Mouse (Mus musculus): Measurements from ENCODE around the gene Isg20. TPM values are rescaled to one million over a fixed set of nuclear protein-coding genes. Genes with fewer than 3 reads are reported as not detected.

Gene Isg20
- polyA plus RNA-seq, 1 experiment from 2014 or later, result not detected

DNA sequence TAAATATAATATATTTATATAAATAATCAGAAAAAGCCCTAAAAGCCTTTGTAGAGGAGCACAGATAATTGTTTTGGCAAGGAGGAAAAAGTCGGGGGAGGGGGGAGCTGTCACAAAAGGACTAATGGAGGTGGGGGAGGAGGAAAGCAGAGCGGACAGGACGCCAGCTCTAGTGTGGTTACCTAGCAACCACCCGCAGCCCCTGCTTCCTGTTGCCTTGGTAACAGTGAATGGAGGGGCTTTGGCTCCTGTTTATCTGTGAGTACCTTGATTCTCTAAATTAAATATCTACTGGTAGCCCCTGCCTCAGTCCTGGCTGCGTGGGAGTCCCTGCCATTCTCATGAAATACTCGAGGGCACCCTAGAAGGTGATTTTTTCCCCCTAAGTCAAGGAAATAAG is 29.1 kb upstream of the Isg20 start:
- WGBS, result 2% methylated on average over 6 of the region's 6 CpGs
- Histone ChIP-seq H3K27me3 (peaks cover 4% of the 10 kb centered on the region), H3K4me1 (peaks cover 64% of the 10 kb centered on the region), H3K9me3 (replicated peaks) (no peaks in the 10 kb centered on the region), H3K4me2 (peak overlapping the region; percentile 85), H3K27ac (peak overlapping the region; percentile 87), H3K4me3 (peak overlapping the region; percentile 59), H3K36me3 (ENCODE audit: poor library complexity, severe bottlenecking) (no peaks in the 10 kb centered on the region), H3K9ac (peak overlapping the region; percentile 58)
- ATAC-seq, result peak; percentile 72

- peak overlapping the region; percentile 60; the same call in 1 of the 2 replicates for H3K9ac ChIP-seq
These were observed 27.8 kb upstream of the Isg20 start for GRCm38 (mm10) chr7:78885404-78885803.

DNA sequence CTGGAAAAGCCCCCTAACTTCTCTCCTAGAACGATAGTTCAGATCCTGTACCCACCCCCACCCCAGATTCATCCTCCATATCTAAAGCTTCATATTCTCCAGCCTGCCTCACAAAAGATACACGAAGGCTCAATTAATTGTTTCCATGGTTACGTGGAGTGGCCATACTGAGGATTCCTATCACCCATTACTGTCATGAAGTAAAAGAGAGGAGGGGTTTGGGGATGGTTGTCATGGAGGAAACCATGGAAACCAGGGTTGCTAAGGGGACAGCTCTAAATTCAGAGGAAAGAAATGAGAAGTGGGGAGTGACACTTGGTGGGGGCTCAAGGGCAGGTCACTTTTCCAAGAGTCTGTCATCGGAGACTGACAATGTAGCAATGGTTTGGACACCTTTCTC is 26.7 kb upstream of the Isg20 start:
- Histone ChIP-seq H3K9me3 (replicated peaks) (no peaks in the 10 kb centered on the region), H3K9ac (peak overlapping the region; percentile 60), H3K4me2 (peak overlapping the region; percentile 58), H3K27ac (peak overlapping the region; percentile 87), H3K36me3 (ENCODE audit: poor library complexity, severe bottlenecking) (no peaks in the 10 kb centered on the region), H3K4me3 (peak overlapping the region; percentile 27), H3K27me3 (peaks cover 13% of the 10 kb centered on the region), H3K4me1 (peaks cover 58% of the 10 kb centered on the region)
- WGBS, result 7% methylated on average over 4 of the region's 4 CpGs
- no peak; the same call in 1 of the 2 replicates for ATAC-seq

More at GRCm38 (mm10) chr7:78885404-78885803, 27.8 kb upstream of the Isg20 start:
- H3K4me1 ChIP-seq, result peaks cover 64% of the 10 kb centered on the region
- no peak for ATAC-seq
- peaks cover 13% of the 10 kb centered on the region for H3K27me3 ChIP-seq
- H3K4me3 ChIP-seq, result peak overlapping the region; percentile 27
- no peaks in the 10 kb centered on the region for H3K36me3 ChIP-seq (ENCODE audit: poor library complexity, severe bottlenecking)
- peak overlapping the region; percentile 87 for H3K27ac ChIP-seq
- H3K9me3 ChIP-seq (replicated peaks), result no peaks in the 10 kb centered on the region
- H3K4me2 ChIP-seq, result peak overlapping the region; percentile 85
- 79% methylated on average over 5 of the region's 5 CpGs for WGBS

DNA sequence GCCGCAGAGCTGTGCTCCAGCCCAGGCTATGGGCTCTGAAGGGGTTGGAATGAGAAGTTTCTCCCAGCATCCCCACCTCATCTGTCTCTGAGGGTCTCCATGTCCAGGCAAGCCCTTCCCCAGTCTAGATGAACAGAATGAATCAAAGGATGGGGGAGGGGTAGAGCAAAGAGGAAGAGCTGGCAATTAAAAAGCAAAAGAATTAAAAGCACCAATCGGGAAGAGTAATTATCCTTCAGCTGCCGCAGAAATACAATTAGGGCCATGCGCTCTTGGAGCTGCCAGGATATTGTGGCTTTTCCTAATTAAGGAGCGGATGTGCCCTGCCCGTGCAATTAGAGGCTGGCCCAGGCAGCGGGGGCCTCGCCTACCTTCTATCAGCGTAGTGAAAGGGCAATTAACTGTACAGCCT is 25.8 kb upstream of the Isg20 start:
- Histone ChIP-seq H3K27ac (peak overlapping the region; percentile 87), H3K36me3 (ENCODE audit: poor library complexity, severe bottlenecking) (no peaks in the 10 kb centered on the region), H3K9ac (peak overlapping the region; percentile 60), H3K4me2 (peak overlapping the region; percentile 58), H3K9me3 (replicated peaks) (no peaks in the 10 kb centered on the region), H3K4me1 (peaks cover 53% of the 10 kb centered on the region), H3K27me3 (peaks cover 13% of the 10 kb centered on the region), H3K4me3 (peak overlapping the region; percentile 27)
- 8% methylated on average over 9 of the region's 9 CpGs for WGBS
- peak; percentile 60 for ATAC-seq

GRCm38 (mm10) chr7:78890641-78891040 is 22.6 kb upstream of the Isg20 start:
- Histone ChIP-seq H3K4me2 (no peak overlapping the region), H3K27ac (no peak overlapping the region), H3K36me3 (ENCODE audit: poor library complexity, severe bottlenecking) (no peaks in the 10 kb centered on the region), H3K9ac (no peak overlapping the region), H3K4me3 (no peak overlapping the region), H3K4me1 (peaks cover 35% of the 10 kb centered on the region), H3K9me3 (replicated peaks) (no peaks in the 10 kb centered on the region), H3K27me3 (peaks cover 13% of the 10 kb centered on the region)
- peak; percentile 2; the same call in 1 of the 2 replicates for ATAC-seq
- WGBS, result 4% methylated on average over 16 of the region's 16 CpGs

DNA sequence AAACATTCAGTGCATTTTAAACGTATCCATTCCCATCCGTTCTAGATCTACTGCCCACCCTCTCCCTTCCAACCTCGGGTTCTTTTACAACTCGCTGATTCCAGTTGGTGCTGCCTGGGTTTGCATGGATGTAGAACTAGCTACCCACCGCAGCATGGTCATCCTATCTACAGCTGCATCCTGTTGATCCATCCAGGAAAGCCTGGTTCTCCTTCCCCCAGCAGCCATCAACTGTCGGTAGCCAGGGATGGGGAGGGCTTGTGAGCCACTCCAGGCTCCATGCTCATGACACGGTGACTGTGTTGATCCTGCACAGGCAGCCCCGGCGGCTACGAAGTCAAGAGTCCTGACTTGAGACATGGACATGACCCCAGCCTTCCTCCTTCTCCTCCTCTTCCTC is 19.3 kb upstream of the Isg20 start:
- H3K4me2 ChIP-seq, result no peak overlapping the region
- H3K4me1 ChIP-seq, result peaks cover 21% of the 10 kb centered on the region
- H3K27ac ChIP-seq, result no peak overlapping the region
- H3K9ac ChIP-seq, result no peak overlapping the region
- no peaks in the 10 kb centered on the region for H3K9me3 ChIP-seq (replicated peaks)
- peaks cover 4% of the 10 kb centered on the region; the same call in 1 of the 2 replicates for H3K36me3 ChIP-seq (ENCODE audit: poor library complexity, severe bottlenecking)
- no peak for ATAC-seq
- 89% methylated on average over 10 of the region's 10 CpGs for WGBS
- H3K27me3 ChIP-seq, result peaks cover 9% of the 10 kb centered on the region; the same call in 1 of the 2 replicates
- no peak overlapping the region for H3K4me3 ChIP-seq

- H3K9ac ChIP-seq, result peak overlapping the region; percentile 79
- peak overlapping the region; percentile 77 for H3K4me2 ChIP-seq
- H3K4me3 ChIP-seq, result peak overlapping the region; percentile 90
- no peaks in the 10 kb centered on the region for H3K9me3 ChIP-seq (replicated peaks)
- H3K27ac ChIP-seq, result no peak overlapping the region
- H3K27me3 ChIP-seq, result peaks cover 1% of the 10 kb centered on the region; the same call in 1 of the 2 replicates
- peaks cover 4% of the 10 kb centered on the region; the same call in 1 of the 2 replicates for H3K36me3 ChIP-seq (ENCODE audit: poor library complexity, severe bottlenecking)
- no peak for ATAC-seq
- H3K4me1 ChIP-seq, result peaks cover 21% of the 10 kb centered on the region
- WGBS, result 56% methylated on average over 13 of the region's 13 CpGs
These were observed 18.1 kb upstream of the Isg20 start for GRCm38 (mm10) chr7:78895021-78895652.

- Histone ChIP-seq H3K36me3 (ENCODE audit: poor library complexity, severe bottlenecking) (peaks cover 4% of the 10 kb centered on the region; the same call in 1 of the 2 replicates), H3K4me1 (peaks cover 21% of the 10 kb centered on the region), H3K27me3 (no peaks in the 10 kb centered on the region), H3K9me3 (replicated peaks) (no peaks in the 10 kb centered on the region), H3K27ac (no peak within 1 kb of the TSS), H3K9ac (peak within 1 kb of the TSS; percentile 79), H3K4me3 (peak within 1 kb of the TSS; percentile 90), H3K4me2 (peak within 1 kb of the TSS; percentile 77)
- 1% methylated on average over 53 of the region's 53 CpGs for WGBS
- peak; percentile 98 for ATAC-seq
These were observed 17.4 kb upstream of the Isg20 start, which contains the start of gene Aen for GRCm38 (mm10) chr7:78895653-78896333. TSS of gene Aen (plus strand) at chr7:78895854.

DNA sequence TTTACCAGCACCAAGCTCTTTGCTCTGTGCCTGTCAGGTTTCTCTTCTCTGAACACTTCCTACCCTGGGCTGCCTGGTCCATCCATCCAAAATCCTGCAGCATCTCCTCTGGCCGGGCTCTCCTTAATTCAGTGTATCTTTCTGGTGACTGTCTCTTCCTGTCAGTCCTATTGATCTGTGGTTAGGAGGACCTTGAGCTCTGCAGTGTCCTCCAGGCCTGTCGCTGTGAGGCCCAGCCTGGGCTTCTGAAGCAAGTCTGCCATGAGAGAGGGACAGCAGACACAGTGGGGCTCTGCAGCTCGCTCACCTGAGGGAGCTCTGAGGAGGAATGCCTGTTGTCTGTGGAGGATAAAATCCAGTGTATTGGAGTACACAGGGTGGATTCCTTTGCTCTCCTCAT is 15.7 kb upstream of the Isg20 start:
- Histone ChIP-seq H3K4me2 (peak overlapping the region; percentile 77), H3K4me3 (no peak overlapping the region; the same call in 1 of the 2 replicates), H3K9me3 (replicated peaks) (no peaks in the 10 kb centered on the region), H3K27ac (no peak overlapping the region), H3K27me3 (no peaks in the 10 kb centered on the region), H3K9ac (0 out of 2 replicates have a peak overlapping the region, but pooled peaks have one; percentile 79), H3K36me3 (ENCODE audit: poor library complexity, severe bottlenecking) (peaks cover 14% of the 10 kb centered on the region), H3K4me1 (peaks cover 21% of the 10 kb centered on the region)
- no peak for ATAC-seq
- 96% methylated on average over 3 of the region's 3 CpGs for WGBS

DNA sequence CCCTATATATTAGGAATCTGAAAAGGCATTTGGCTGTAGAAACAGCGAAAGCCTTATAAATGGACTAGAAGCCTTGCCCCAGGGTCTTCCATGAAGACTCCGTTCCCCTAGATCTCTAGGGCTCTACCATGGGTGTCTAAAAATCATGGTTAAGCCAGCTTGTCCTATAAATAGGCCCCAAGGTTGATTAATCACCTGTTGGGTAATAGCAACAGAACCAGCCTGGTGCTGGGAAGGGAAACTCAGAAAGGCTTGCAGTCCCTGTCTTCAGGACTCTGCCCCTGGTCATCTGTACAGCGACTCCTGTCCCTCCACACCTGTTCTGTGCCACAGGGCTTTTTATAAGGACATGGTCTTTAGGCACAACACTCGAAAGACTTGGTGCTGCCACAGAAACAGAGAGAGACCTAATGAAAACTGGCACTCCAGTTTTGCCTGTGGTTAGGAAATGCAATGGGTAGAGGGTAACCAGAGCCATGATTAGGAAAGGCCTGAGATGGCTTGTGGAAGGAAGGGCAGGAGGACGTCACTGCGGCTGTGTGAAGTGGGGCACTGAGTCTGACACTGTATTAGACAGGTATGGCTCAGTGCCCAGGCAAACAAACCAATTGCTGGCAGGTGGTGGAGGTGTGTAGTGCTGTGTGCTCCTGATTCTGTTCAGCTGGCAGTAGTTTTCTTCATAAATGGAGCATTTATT is 9.9 kb upstream of the Isg20 start:
- no peak overlapping the region for H3K4me3 ChIP-seq
- no peaks in the 10 kb centered on the region for H3K9me3 ChIP-seq (replicated peaks)
- no peaks in the 10 kb centered on the region for H3K27me3 ChIP-seq
- H3K4me1 ChIP-seq, result no peaks in the 10 kb centered on the region
- no peak for ATAC-seq
- H3K9ac ChIP-seq, result no peak overlapping the region
- peaks cover 60% of the 10 kb centered on the region for H3K36me3 ChIP-seq (ENCODE audit: poor library complexity, severe bottlenecking)
- 95% methylated on average over 6 of the region's 6 CpGs for WGBS
- no peak overlapping the region for H3K4me2 ChIP-seq
- no peak overlapping the region for H3K27ac ChIP-seq

DNA sequence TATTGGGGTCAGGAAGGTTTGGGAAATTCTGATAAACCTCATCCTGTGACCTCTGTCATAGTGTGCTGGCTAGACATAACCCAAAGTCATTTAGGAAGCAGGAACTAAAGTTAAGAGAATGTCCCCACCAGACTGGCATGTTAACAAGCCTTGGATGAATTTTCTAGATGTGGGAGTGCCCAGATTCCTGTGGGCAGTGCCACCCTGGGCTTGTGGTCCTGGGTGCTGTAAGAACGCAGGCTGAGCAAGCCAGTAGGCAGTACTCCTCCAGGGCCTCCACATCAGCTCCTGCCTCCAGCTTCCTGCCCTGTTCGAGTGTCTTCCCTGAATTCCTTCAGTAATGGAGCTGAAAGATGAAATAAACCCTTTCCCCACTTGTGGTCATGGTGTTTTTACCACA is 9.0 kb upstream of the Isg20 start:
- ATAC-seq, result no peak
- H3K4me2 ChIP-seq, result no peak overlapping the region
- no peaks in the 10 kb centered on the region for H3K4me1 ChIP-seq
- no peaks in the 10 kb centered on the region for H3K9me3 ChIP-seq (replicated peaks)
- H3K27me3 ChIP-seq, result no peaks in the 10 kb centered on the region
- no peak overlapping the region for H3K4me3 ChIP-seq
- H3K36me3 ChIP-seq (ENCODE audit: poor library complexity, severe bottlenecking), result peaks cover 61% of the 10 kb centered on the region
- no peak overlapping the region for H3K27ac ChIP-seq
- no peak overlapping the region for H3K9ac ChIP-seq
- WGBS, result 91% methylated on average over 2 of the region's 2 CpGs

- no peak overlapping the region for H3K9ac ChIP-seq
- H3K4me1 ChIP-seq, result peaks cover 13% of the 10 kb centered on the region
- no peaks in the 10 kb centered on the region for H3K27me3 ChIP-seq
- H3K36me3 ChIP-seq (ENCODE audit: poor library complexity, severe bottlenecking), result peaks cover 37% of the 10 kb centered on the region
- no peak overlapping the region for H3K4me2 ChIP-seq
- ATAC-seq, result no peak
- no peak overlapping the region for H3K27ac ChIP-seq
- WGBS, result 90% methylated on average over 6 of the region's 6 CpGs
- no peak overlapping the region for H3K4me3 ChIP-seq
- no peaks in the 10 kb centered on the region for H3K9me3 ChIP-seq (replicated peaks)
These were observed 4.2 kb upstream of the Isg20 start for GRCm38 (mm10) chr7:78909026-78909425.

Measured in forebrain, embryonic 13.5 days (tissue).